Mouse (Mus musculus) testis, postnatal 10 days (tissue): ENCODE results near the gene Ndufb6.

Experiments
- DNase-seq: peaks from one replicate; pipeline ENCODE4 v3.0.0; 2021; ENCODE audit warnings: low spot score

Ndufb6 gene

DNA sequence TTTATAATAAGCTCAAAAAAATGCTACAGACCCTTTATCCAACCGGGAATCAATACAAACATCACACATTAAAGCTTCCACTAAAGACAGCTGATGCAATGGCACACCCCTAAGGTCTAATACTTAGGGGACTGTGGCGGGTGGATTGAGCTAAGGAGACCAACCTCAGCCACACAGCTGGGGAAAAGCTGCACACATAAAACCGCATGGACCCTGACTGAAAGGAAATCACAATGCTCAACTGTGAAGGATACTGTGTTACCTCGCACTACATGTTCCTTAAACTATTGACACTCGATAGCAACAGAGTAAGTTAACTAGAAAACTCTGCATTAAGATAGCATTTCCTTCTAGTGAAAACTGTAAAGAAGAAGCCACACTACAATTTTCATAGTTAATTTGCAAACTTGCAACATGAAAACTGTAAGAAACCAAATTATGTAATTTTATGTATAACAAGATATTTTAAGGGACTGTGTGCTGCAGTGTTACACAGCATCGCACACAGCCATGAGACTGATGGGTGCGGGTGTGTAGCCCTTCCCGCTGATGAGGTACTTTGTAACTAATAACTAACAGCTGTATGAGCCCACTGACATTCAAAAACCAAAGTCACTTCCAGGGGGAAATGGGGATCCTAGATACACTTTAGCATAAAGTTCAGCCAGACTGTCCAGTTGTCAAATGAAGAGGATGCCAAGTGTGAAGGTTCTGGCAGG is 24.7 kb downstream of the Ndufb6 start:
- DNase-seq, result no peak

DNA sequence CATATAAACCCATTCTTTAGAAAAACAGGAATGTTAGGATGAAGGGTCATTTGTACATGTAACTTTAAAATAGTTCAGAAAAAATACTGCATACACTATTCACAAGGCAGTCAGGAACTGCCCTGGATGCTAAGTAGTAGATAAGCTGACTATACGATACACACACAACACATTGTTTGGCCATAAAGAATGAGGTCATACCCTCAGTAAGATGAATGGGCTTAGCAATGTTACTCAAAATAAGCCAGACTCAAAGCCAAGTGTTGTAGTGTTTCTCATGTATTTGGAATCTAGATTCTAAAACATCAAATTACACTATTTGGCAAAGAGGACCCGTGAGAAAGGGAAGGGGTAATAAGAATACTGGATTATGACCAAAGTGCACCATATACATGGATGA is 25.5 kb downstream of the Ndufb6 start:
- DNase-seq, result no peak

DNA sequence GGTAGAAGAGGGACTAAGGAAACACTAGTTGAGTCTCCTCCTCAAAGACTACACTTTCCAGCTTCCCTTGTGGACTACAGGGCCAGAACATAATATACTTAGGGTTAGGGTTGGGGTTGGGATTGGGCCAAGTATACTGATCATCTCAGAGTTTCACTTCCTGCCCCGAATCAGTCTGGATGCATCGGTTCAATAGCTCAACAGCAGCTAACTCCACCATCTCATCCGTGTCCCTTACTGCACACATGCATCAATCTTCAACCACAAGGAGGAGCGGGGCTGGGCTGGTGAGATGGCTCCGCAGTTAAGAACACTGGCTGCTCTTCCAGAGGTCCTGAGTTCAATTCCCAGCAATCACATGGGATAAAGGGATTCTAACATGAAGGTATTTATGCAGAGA is 28.2 kb downstream of the Ndufb6 start:
- no peak for DNase-seq

DNA sequence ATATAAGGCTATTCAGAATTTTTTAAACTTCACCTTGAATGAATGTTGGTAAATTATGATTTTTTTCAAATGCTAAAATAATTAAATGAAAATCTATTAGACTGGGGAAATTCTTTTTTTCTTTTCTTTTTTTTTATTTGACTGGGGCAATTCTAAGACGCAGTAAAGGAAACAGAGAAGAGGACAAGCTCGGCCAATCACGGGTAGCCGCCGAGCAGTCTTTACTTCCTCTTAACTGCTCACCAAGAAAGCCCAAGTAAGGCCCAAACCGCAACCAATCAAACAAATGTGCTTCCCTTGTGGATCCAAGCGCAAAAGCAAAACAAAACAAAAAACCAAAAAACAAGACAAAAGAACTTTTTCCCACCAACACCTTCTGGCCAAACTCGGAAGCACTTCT is 35.2 kb downstream of the Ndufb6 start:
- no peak for DNase-seq

DNA sequence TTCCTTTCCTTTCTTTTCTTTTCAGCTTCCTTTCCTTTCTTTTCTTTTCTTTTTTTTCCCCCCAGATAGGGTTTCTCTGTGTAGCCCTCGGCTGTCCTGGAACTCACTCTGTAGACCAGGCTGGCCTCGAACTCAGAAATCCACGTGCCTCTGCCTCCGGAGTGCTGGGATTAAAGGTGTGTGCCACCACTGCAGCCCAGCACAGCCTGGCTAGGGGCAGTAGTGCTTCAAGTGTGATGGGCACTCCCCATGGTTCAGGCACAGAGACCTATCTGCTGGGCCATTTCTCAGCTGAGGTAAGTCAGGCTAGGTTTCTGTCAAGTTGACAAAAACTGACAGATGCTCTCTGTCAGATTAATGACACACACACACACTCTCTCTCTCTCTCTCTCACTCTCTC is 36.2 kb downstream of the Ndufb6 start:
- no peak for DNase-seq

DNA sequence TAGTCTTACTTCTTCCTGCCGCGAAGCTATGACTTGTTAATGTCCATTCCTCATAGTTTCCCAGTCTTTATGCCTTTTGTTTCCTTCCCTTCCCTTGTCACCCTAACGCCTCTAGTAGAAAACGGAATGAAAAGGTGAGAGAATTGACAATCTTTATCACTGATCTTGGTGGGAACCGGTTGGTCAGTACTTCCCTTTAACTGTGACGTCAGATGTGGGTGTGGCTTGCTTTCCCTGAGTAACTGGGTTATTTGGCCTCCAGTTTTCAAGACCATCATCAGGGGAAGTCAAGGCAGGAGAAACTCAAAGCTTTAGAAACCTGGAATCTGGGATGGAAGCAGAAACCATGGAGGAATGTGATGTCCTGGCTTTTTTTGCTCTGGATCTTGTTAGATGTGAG is 37.3 kb downstream of the Ndufb6 start:
- no peak for DNase-seq

DNA sequence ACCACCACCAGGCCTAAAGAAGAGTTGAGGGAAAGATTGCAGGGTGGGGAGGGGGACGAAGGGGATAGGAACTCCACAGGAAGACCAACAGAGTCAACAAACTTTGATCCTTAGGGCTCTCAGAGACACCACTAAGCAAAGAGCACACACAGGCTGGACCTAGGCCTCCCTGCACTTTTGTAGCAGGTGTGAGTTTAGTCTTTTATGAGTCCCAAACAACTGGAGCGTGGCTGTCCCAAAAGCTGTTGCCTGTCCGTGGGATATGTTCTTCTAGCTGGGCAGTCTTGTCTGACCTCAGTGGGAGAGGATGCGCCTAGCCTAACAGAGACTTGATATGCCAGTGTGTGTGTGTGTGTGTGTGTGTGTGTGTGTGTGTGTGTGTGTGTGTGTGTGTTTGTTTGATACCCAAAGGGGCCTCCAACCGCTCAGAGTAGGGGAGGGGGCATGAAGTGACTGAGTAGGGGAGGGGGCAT is 38.9 kb downstream of the Ndufb6 start:
- DNase-seq, result no peak

DNA sequence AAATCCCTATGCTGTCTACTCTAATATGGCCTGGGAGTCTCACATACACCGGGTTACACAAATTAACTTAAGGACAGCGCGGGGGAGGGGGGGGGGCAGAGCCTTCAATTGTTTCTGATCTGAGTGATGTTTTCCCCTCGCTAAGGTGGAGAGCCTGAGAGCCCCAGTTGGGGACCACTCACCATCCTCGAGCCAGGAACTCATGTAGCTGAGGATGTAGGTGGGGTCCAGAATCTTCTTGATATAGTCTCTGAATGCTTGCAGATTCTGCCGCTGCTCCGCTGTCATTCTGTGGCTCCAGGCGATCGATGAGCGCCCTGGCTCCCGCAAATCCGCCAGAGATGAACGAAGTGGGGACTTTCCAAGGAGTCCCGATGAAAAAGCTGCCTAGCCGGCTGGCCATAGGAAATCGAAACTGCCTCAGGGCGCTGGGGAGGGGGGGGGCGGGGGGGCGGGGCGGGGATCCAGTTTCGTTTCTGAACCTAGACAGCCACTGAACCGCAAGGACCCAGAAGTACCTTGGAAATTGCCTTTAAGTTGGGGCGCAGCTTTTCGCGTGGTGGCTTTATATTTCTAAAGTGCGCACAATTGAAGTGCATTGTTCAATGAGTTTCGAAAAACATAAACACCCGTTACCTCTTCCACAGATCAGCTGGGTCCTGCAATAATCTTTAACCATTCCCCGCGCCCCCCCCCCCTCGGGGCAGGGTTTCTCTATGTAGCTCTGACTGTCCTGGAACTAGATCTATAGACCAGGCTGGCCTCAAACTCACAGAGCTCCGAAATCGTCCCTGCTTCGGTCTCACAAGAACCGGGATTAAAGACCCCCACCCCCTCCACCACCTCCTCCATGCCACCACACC is 39.6 kb downstream of the Ndufb6 start, which contains the start of gene Ddx58:
Gene Ddx58, minus strand, starts transcription at position 420 of the 863 bp plus-strand sequence.
- DNase-seq, result no peak

DNA sequence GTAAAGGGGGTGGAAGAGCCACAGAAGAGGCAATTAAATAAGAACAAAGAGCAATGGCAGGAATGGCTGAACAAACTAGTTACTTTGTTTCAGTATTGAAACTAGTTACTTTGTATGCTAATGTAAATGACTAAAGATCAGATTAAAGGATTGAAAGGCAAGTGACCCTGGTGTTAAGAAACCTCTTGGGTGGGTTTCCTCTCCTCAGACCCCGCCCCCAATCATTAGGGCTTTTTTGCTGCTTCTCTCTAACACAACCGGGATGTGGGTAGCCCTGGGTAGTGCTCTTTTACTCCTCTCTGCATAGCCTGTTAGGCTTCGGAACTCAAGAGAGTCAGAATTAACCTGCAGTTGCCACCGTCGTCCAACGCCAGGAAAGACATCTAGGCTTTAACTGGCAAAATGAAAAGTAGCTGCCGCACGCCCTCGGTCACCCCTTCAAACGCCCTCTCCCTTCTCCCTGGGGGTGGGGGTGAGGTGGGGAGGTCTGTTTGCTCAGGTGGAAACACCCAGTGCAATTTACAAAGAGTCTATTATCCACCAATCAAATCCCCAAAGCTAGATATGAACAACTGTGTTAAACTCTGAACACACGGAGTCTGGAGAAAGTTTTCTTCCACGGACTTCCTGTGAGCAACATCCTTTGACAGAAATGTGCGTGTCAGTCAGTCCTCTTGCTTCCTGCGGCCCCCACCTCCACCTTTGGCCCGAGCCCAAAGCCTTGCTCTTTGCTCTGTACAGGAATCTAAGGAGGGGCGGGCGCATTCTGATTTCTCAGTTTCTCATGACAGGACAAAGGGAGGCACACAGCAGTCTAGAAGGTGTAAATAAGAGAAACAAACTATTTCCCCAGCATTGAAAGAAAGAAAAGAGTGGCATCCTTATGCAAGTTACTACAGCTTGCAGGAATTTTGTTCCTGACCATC is 40.5 kb downstream of the Ndufb6 start:
- peak; percentile 76 for DNase-seq

DNA sequence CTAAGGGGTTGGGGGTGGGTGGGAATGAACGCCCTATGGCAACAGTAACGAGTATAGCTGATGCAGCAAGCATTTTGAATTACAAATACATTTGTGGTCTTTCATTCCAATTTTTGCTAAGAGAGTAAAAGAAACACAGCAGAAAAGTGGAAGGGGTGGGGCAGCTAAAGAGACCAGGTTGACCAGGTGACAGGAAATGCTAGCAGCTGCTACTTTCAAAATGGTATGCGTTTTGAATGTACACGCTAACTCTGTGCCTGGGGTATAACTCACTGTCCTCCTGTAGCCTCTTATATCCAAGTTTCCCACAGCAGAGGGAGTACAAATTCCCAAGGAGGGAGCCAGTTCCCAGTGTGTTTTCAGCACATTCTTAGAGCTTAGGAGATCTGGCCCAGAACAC is 42.4 kb downstream of the Ndufb6 start:
- DNase-seq, result no peak

DNA sequence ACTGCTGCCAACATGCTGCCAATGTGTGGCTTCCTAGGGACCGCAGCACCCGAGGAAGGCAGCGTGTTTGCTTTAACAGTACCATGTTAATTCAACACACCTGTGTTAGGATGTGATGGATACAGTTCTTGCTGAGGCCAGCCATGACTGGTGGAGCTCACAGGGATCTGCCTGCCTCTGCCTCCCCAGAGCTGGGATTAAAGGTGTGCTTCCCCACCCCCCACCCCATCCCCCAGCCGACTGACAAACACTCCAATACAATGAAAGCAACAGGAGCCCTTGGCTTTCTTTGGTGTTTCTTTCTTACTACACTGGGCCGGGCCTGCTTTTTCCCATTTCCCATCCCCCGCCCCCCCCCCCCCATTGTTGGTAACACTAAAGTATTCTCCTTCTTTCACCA is 45.0 kb downstream of the Ndufb6 start:
- no peak for DNase-seq

DNA sequence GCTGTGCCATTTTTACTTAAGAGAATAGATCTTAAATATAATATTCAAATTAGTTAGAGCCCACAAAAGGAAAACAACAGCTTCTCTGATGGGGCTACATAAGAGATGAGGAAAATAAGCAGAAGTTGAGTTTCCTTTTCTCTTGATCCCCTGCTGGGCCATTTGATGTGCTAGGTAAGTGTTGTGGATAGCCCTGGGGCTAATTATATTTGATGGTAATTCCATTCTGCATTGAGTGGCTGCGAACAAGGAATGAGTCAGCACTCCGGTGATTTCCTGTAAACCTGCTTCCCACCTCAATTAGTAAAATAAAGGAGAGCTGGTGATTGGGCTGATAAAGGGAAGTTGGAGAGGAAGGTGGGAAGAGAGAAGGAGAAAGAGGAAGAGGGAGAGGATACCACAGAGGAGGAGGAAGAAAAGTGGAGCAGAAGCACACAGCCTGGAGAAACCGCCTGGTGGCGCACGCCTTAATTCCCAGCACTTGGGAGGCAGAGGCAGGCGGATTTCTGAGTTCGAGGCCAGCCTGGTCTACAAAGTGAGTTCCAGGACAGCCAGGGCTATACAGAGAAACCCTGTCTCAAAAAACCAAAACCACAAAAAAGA is 46.1 kb downstream of the Ndufb6 start:
- no peak for DNase-seq

DNA sequence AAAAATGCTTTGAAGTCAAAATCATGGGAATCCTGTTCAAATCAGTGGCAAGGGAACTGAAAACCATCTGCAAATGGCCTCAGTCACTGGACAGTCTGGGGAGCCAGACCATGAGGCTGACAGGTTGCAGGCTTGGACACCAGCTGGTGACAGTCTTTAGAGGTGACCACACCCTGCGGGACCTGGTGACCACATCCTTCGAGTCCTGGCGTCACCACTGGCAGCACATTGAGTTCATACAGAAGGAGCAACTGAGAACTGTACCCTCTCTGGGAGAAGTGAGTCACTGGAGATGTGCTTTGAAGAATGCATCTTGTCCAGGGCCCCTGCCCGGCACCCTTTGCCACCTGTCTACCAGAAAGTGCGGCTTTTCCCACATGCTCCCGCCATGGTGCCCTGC is 49.5 kb downstream of the Ndufb6 start:
- DNase-seq, result no peak

DNA sequence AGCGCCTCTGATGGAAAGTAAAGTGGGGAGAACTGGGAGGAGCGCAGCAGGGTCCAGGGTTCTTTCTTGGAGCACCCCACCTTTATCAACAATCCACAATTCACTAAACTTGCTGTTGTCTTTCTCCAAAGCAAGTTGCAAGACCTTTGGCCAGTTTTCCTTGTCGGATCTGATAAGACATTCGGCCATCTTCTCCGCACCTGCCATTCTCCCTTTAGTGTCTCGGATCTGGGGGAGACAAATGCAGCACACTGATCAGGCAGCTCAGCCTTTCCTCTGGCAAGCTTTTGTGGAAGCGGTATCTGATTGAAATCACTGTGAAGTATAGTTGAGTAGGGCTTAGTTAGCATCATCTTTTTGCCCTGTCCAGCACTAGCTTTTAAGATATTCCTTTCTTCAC is 51.3 kb downstream of the Ndufb6 start:
- no peak for DNase-seq

DNA sequence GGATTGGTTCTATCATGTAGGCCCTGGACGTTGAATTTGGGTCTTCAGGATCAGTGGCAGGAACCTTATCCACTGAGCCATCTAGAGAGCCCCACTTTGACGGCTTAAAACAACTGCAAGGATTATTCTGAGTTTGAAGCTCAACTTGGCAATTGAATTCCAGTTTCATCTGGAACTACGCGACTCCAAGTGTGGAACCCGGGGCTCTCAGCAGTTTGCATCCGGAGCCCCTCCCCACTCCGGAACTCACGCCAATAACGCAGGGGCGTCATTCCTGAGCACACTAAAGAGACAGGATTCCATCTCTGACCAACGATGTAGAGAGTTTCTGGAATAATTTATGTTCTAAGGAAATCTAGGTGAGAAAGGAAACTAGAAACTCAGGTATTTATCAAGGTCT is 52.1 kb downstream of the Ndufb6 start:
- DNase-seq, result no peak

DNA sequence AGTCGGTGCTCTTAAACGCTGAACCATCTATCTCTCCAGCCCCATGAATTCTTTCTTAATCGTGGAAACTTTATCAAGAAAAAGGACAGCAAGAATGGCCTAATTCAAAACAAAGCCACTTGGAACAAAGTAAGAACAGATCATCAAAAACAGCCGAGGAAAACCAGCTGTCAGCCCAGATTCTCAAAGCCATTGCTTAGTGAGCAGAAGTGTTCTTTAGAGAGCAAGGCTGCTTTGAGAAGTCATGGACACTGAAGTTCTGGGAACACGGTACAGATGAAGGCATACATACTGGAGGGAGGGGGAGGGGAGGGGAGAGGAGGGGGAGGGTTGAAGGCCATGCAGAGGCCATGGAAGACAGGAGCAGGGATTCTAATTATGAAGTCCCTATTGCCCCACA is 53.1 kb downstream of the Ndufb6 start:
- no peak for DNase-seq

DNA sequence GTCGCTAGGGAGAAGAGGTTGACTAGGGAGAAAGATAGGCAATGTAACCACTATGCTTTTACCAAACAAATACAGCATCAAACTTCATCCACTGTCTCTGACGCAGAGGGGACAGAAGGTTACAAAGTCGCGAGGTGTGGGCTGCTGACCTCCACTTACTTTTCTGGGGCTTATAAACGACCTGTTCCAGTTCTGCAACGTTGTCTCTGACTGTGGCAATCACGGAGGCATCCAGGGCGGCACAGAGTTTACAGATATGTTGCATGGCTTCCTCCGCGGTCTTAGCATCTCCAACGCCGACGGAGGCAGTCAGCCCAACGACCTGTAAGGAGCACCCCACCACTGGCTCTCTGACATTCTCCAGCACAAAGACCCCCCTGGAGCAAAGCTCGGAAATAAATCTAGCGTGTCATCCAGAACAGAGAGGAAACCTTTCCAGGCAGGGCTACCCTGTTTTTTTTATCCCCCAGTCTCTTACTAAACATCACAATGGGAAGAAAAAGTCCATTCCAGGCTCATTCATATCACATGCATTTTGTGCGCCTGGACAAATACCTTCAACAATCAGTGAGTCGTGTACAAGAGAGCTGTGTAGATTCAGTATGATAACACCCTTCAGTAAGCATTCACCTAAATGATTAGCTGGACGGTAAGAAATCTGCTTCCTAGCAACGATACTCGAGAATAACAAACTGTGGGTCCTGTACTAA is 57.2 kb downstream of the Ndufb6 start:
- no peak for DNase-seq

DNA sequence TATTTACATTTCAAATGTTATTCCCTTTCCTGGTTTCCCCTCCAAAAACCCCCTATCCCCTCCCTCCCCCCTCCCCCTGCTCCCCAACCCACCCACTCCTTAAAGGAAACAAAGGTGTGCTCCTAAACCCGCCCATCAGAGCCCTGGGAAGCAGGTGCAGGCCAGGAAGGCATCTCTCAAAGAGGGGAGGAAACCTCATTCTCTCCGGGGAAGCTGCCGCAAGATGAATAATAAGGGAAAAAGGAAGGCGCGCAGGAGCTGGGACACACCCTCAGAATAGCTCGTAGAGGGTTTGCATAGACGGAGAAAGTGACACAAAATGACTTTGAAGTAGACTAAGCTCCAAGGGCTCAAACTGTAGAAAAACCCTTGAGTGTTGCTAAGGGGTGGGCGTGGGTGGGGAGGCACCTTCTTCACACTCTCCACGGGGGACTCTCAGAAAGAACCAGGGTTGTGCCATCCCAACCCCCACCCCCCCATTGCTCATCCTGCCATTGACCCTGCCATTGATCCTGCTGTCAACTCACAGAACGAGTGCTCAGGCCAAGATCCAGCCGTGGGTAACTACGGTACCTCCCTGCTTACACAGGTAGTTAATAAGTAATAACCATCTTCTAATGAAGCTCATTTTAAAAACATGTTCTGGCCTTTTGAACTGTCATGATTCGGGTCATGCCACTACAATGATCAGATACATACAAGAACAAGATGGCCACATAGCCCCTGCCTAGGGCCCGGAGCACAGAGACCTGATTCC is 58.0 kb downstream of the Ndufb6 start:
- DNase-seq, result no peak
